Mouse (Mus musculus) kidney, adult 2 months (tissue): ENCODE measurements around the gene Gfi1. TPM values are rescaled to one million over a fixed set of nuclear protein-coding genes. Genes with fewer than 3 reads are reported as not detected.

Experiments used
- DNase-seq: peaks from one replicate; pipeline ENCODE4 v3.0.0; 2021
- H3K27ac ChIP-seq: fragments of 200-500 bp; 2 replicates; pipeline ENCODE4 v1.5.1; 2012; ENCODE audit warnings: low read depth, low read length, control low read depth, inconsistent platforms; ENCODE audit not compliant: insufficient read depth
- H3K27me3 ChIP-seq: fragments of 200-500 bp; replicated peaks from 2 replicates; pipeline ENCODE4 v1.6.1; 2012; ENCODE audit warnings: mild to moderate bottlenecking, moderate library complexity, low read length, inconsistent platforms; ENCODE audit not compliant: control insufficient read depth, insufficient read depth
- H3K36me3 ChIP-seq: fragments of 200-500 bp; 2 replicates; pipeline ENCODE4 v1.6.1; 2012; ENCODE audit warnings: mild to moderate bottlenecking, moderate library complexity, low read length, inconsistent platforms; ENCODE audit not compliant: control insufficient read depth, insufficient read depth
- H3K4me1 ChIP-seq: fragments of 200-500 bp; 2 replicates; pipeline ENCODE4 v1.6.1; 2011; ENCODE audit warnings: low read length; ENCODE audit not compliant: control insufficient read depth, insufficient read depth
- H3K4me3 ChIP-seq: fragments of 200-500 bp; 2 replicates; pipeline ENCODE4 v1.5.1; 2011; ENCODE audit warnings: mild to moderate bottlenecking, low read depth, low read length, control low read depth; ENCODE audit not compliant: insufficient read depth
- CTCF ChIP-seq: fragments of 200-500 bp; conservative IDR thresholded peaks from 2 replicates; pipeline ENCODE4 v1.5.1; 2011; ENCODE audit warnings: low read depth, mild to moderate bottlenecking, control low read depth, low read length, moderate library complexity, mixed read lengths; ENCODE audit not compliant: insufficient read depth, insufficient read length
- POLR2A ChIP-seq: fragments of 200-500 bp; IDR thresholded peaks from one replicate; pipeline ENCODE4 v1.6.1; 2011; ENCODE audit warnings: low read depth, low read length, control low read depth
- WGBS: fragments of 180-500 bp; shearing (Covaris S2); methylation state at CpG from one replicate; pipeline ENCODE4 v1.1.7; 2018; 5-methylcytosine and 5-hydroxymethylcytosine counted together
- polyA plus RNA-seq: library from polyadenylated mRNA; depleted of rRNA; stranded (reverse); fragments of >200 nt; gene quantifications from 2 replicates; pipeline ENCODE4 v1.2.3, GENCODE M21; 2012

Gfi1 gene
- polyA plus RNA-seq, 1 experiment = 0.53 TPM

DNA sequence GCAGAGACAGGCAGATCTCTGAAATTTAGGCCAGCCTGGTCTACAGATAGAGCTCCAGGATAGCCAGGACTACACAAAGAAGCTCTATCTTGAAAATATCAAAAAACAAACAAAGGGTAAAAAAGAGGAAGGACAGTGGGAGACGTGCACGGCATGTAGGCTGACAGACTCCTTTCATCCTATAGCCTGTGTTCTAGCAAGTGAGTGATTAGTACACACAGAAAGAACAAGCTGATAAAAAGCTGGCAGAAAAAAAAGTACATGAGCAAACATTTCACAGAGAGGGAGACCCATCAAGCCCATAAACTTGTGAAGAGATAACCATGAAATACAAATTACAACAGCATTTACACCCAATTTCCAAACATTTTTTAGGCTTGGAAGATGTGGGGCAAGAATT, 14.1 kb downstream of the Gfi1 start:
- Histone ChIP-seq H3K36me3 (no peaks in the 10 kb centered on the region), H3K27me3 (peaks cover 1% of the 10 kb centered on the region), H3K27ac (no peak overlapping the region), H3K4me3 (no peak overlapping the region), H3K4me1 (no peaks in the 10 kb centered on the region)
- WGBS = 65% methylated on average over 2 of the region's 2 CpGs
- TF ChIP-seq POLR2A (no peak), CTCF (no peak)
- no peak for DNase-seq

DNA sequence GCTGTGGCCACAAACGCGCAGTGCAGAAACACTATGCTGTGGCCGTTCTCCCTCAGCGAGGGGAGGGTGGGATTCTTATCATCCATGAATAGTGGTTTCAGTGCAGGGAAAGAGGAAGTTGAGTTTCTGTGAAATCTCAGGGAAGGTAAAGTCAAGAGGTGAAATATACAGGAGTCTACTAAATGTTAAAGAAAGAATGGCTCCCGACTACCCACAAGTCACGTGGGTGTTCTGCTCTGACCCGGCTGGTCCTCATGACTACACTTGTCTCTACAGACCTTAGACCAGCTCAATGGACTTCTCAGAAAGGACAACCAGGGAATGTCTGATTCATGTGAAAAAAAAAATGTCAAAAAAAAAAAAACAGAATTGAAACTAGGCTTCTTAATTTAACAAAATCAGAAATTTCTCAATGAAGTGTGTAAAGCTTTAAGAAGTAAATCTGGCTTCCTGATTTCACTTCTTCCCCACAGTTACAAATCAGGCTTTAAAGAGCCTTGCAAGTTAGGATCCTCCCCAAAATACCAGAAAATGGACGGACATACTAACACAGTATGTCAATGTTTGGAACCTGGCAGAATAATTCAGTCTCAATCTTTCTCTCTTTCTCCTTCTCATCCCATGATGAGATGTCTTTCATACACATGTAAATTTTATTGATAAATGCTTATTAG, 17.6 kb downstream of the Gfi1 start:
- TF ChIP-seq POLR2A (no peak), CTCF (no peak)
- H3K27ac ChIP-seq = no peak overlapping the region
- H3K4me3 ChIP-seq = no peak overlapping the region
- WGBS = 79% methylated on average over 8 of the region's 8 CpGs
- H3K27me3 ChIP-seq = peaks cover 1% of the 10 kb centered on the region
- H3K36me3 ChIP-seq = no peaks in the 10 kb centered on the region
- no peaks in the 10 kb centered on the region for H3K4me1 ChIP-seq
- no peak for DNase-seq

DNA sequence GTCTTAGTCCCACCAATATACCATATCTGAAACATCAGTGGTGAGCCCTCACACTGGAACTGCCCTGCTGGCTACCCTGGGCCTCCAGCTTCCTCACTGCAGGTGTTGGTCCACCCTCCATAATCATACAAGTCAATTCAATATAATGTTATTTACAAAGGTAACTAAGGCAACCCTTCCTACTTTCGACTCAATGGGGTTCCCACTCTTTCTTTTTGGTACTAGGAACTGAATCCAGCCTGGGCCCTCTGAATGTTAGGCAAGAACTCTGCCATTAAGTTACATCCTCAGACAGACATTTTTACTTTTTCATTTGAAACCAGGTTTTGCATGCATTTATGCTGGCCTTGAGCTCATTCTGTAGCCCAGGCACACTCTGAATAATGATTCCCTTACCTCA, 19.6 kb downstream of the Gfi1 start:
- Histone ChIP-seq H3K4me3 (no peak overlapping the region), H3K4me1 (no peaks in the 10 kb centered on the region), H3K36me3 (no peaks in the 10 kb centered on the region), H3K27ac (no peak overlapping the region), H3K27me3 (peaks cover 1% of the 10 kb centered on the region)
- TF ChIP-seq POLR2A = no peak
- TF ChIP-seq CTCF = no peak
- DNase-seq = no peak
- 74% methylated on average over 1 of the region's 1 CpGs for WGBS

DNA sequence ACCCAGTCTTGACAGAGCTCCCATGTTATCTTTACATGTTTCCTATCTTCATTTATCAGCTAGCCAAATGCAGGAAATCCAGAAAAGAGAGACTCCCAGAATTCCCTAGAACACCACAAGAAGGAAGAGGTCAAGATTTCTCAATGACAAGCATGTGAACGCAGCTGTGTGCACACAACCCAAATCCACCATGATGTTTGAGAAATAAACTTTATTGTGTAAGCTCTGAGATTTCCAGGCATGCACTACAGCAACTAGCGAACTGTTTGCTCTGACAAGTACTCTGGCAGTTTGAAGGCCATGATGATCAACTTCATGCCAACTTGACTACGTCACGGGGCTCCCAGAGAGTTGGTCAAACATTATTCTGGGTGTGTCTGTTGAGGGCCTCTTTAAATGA, 20.1 kb downstream of the Gfi1 start:
- Histone ChIP-seq H3K4me1 (no peaks in the 10 kb centered on the region), H3K36me3 (no peaks in the 10 kb centered on the region), H3K27ac (no peak overlapping the region), H3K27me3 (peaks cover 1% of the 10 kb centered on the region), H3K4me3 (no peak overlapping the region)
- WGBS = 88% methylated on average over 4 of the region's 4 CpGs
- no peak for DNase-seq
- TF ChIP-seq POLR2A (no peak), CTCF (no peak)

- Histone ChIP-seq H3K4me3 (no peak overlapping the region), H3K27me3 (peaks cover 1% of the 10 kb centered on the region; the same call in 1 of the 2 replicates), H3K27ac (no peak overlapping the region), H3K4me1 (no peaks in the 10 kb centered on the region), H3K36me3 (no peaks in the 10 kb centered on the region)
- DNase-seq = no peak
- TF ChIP-seq POLR2A = no peak
- TF ChIP-seq CTCF = no peak
- WGBS = 84% methylated on average over 6 of the region's 6 CpGs
Observed at GRCm38 (mm10) chr5:107703207-107703763, 22.6 kb downstream of the Gfi1 start.

DNA sequence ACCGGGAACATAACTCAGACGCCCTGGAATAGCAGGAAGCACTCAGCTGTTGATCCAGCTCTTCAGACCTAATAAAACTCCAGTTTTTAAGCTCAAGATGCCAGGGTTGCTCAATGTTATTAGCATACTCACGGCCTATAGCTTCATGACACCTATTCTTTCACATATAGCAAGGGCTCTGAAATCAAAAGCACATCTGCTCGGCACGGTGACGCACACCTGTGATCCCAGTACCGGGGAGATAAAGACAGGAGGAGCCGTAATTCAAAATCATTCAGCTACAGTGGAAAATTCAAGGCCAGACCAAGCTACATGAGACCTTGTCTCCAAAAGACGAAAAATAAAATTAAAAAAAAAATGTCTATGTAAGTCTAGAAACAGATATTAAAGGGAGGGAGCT, 24.2 kb downstream of the Gfi1 start:
- H3K4me1 ChIP-seq = no peaks in the 10 kb centered on the region
- H3K27ac ChIP-seq = no peak overlapping the region
- H3K27me3 ChIP-seq = no peaks in the 10 kb centered on the region; the same call in 1 of the 2 replicates
- TF ChIP-seq CTCF (no peak), POLR2A (no peak)
- 84% methylated on average over 9 of the region's 9 CpGs for WGBS
- no peak for DNase-seq
- H3K4me3 ChIP-seq = no peak overlapping the region
- H3K36me3 ChIP-seq = no peaks in the 10 kb centered on the region

- 86% methylated on average over 10 of the region's 10 CpGs for WGBS
Observed at GRCm38 (mm10) chr5:107700873-107701272, 25.0 kb downstream of the Gfi1 start.

More at GRCm38 (mm10) chr5:107700873-107701272, 25.0 kb downstream of the Gfi1 start:
- TF ChIP-seq POLR2A = no peak
- TF ChIP-seq CTCF = no peak
- Histone ChIP-seq H3K27ac (no peak overlapping the region), H3K36me3 (no peaks in the 10 kb centered on the region), H3K4me3 (no peak overlapping the region), H3K4me1 (no peaks in the 10 kb centered on the region), H3K27me3 (no peaks in the 10 kb centered on the region; the same call in 1 of the 2 replicates)
- no peak for DNase-seq
